9 mouse cellular contexts compared by ENCODE assay signal in the genomic region with DNA sequence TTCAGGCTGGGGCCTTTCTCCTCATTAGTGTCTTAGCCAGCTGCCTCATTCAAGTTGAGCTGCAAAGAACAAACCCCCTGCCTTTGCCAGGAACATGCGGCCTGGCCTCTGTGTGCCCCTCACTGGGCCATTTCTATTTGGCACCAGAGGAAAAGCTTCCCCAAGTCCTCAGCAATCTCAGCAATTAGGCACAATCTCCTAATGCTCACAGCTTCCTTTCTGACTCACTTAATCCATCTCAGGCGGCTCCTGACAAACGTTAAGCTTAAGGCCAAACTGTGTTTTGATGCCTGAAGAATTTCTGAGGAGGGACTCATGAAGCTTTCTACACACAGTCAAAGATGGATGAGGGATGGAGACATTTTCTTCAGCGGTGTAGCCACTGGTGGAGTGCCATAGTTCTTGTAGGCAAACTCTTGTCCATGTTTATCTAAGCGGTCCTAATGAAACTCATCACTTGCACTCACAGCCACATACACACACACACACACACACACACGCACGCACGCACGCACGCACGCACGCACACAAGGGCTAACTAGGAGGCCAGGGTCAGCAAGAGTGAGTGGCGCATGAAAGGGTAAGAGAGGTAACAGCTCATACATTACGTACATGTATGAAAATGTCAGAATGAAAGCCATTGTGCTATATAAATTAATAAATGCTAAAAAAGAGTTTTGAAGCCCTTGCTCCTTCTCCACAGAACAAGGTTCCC.
DNase-seq lines count a peak whose midpoint lies in the region; TF ChIP-seq lines count a peak whose summit lies in the region.
"Had no signal": no experiment of that assay in that cellular context is flagged by ENCODE, and none has a peak within 500 bp of the region (broad histone marks: within the 10 kb centered on the region; RNA-seq: fewer than 3 reads in every experiment).

No protein-coding gene starts in this region.

- H3K4me3 ChIP-seq in forebrain, embryonic 10.5 days: no peak overlapping the region
- no peak overlapping the region for H3K4me3 ChIP-seq in layer of hippocampus, adult 2 months
- no peak overlapping the region for H3K4me3 ChIP-seq in olfactory bulb, adult 2 months (ENCODE audit: insufficient read depth, low read depth, low read length)
- H3K4me3 ChIP-seq: gastrocnemius, adult 2 months had no signal

- H3K4me1 ChIP-seq in forebrain, embryonic 10.5 days: peaks cover 35% of the 10 kb centered on the region
- H3K4me1 ChIP-seq in olfactory bulb, adult 2 months (ENCODE audit: control insufficient read depth, insufficient read depth, low read length): peaks cover 7% of the 10 kb centered on the region; the same call in 1 of the 2 replicates

- no peak for TF ChIP-seq CTCF in layer of hippocampus, adult 2 months (conservative IDR thresholded peaks at IDR 0.05)
- TF ChIP-seq CTCF in olfactory bulb, adult 2 months (IDR thresholded peaks at IDR 0.05; ENCODE audit: insufficient read depth, low read depth, low read length): no peak

- no peaks in the 10 kb centered on the region for H3K9me3 ChIP-seq in forebrain, embryonic 10.5 days

- intact Hi-C loops in left cerebral cortex, postnatal 36 days (cut with DNase I): loop anchor here (5.0 kb wide), 1 partner anchor 57 kb away; no protein-coding TSS in a partner anchor
- intact Hi-C loops in gastrocnemius, postnatal 36 days (cut with DNase I): no loop called here

- 67% methylated on average over 14 of the region's 14 CpGs for WGBS in forebrain, embryonic 10.5 days
- WGBS in olfactory bulb, adult 2 months: 68% methylated on average over 14 of the region's 14 CpGs

- H3K27me3 ChIP-seq in forebrain, embryonic 10.5 days (ENCODE audit: poor library complexity, severe bottlenecking): peaks cover 3% of the 10 kb centered on the region; the same call in 1 of the 2 replicates

- DNase-seq in left cerebral cortex, adult 11 months (ENCODE audit: low spot score): peak; percentile 21
- no peak for DNase-seq in left cerebral cortex, postnatal 36 days (ENCODE audit: low spot score in 2 of 2)
- peak; percentile 59 for DNase-seq in forebrain, embryonic 10.5 days (ENCODE audit: extremely low spot score, low spot score)
- peak; percentile 52 to 67 for DNase-seq in layer of hippocampus, adult 2 months (ENCODE audit: low spot score in 2 of 2)
- DNase-seq in gastrocnemius, postnatal 36 days: no peak
- DNase-seq in yolk sac, embryonic 10.5 days (ENCODE audit: low spot score): no peak
- DNase-seq: gastrocnemius, adult 2 months; liver, postnatal 0 days had no signal

- H3K36me3 ChIP-seq in forebrain, embryonic 10.5 days (replicated peaks): no peaks in the 10 kb centered on the region

- peak overlapping the region; percentile 83 for H3K27ac ChIP-seq in forebrain, embryonic 10.5 days
- H3K27ac ChIP-seq in layer of hippocampus, adult 2 months: peak overlapping the region; percentile 74
- 0 out of 2 replicates have a peak overlapping the region, but pooled peaks have one; percentile 54 for H3K27ac ChIP-seq in olfactory bulb, adult 2 months (ENCODE audit: insufficient read depth, low read depth, low read length)
- H3K27ac ChIP-seq: gastrocnemius, adult 2 months had no signal

- no peak for TF ChIP-seq POLR2A in olfactory bulb, adult 2 months (IDR thresholded peaks at IDR 0.05; ENCODE audit: insufficient read depth, low read depth, low read length)

Comparison
In these comparisons a context has a peak if more than half of its experiments do, and no peak if none do; other contexts are left out.
1. DNase-seq: peak in left cerebral cortex, adult 11 months (single experiment), forebrain, embryonic 10.5 days (single experiment) and layer of hippocampus, adult 2 months (2 of 2); none in left cerebral cortex, postnatal 36 days (0 of 2), gastrocnemius, postnatal 36 days (0 of 2) and yolk sac, embryonic 10.5 days (single experiment).
2. Peak in every context shown above with its lines, with median percentiles within 50 percentile points of each other: H3K27ac ChIP-seq.